Mouse (Mus musculus): ENCODE measurements around the gene Ikzf4.
"Not testable (repeated sequence)": the region's sequence is repeated elsewhere in the genome, so short reads cannot be mapped to it uniquely, and the experiment has no call there.

The Ikzf4 gene

DNA sequence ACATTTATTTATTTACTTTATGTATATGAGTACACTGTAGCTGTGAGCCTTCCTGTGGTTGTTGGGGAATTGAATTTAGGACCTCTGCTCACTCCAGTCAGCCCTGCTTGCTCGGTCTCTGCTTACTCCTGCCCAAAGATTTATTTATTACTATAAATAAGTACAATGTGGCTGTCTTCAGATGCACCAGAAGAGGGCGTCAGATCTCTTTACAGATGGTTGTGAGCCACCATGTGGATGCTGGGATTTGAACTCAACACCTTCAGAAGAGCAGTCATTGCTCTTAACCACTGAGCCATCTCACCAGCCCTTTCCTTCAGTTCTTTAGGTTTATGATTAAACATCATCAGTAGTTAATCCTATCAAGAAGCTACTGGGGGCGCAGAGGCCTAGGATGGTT, 30.9 kb downstream of the Ikzf4 start:
- in situ Hi-C loops (cut with MboI; ENCODE audit: low sequenced_read_pairs), result loop anchor here (5.0 kb wide), 1 partner anchor 57 kb away; the partner anchor contains the start of gene Suox

DNA sequence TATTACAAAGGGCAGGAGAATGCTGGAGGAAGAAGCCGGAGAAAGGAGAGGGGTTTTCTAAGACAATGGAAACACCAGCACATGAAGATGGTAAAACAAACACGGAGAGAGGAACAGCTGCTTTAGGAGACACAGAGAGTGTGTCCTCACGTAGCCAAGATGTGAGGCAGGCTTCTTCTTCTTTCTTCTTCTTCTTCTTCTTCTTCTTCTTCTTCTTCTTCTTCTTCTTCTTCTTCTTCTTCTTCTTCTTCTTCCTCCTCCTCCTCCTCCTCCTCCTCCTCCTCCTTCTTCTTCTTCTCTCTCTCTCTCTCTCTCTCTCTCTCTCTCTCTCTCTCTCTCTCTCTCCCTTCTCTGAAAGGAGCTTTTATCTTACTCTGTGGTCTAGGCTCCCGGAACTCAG, 32.0 kb downstream of the Ikzf4 start:
- in situ Hi-C loops (cut with MboI; ENCODE audit: low sequenced_read_pairs), result not testable (repeated sequence)

- in situ Hi-C loops (cut with MboI; ENCODE audit: low sequenced_read_pairs), result no loop called here
Measured at GRCm38 (mm10) chr10:128613154-128613440, 32.7 kb downstream of the Ikzf4 start.

DNA sequence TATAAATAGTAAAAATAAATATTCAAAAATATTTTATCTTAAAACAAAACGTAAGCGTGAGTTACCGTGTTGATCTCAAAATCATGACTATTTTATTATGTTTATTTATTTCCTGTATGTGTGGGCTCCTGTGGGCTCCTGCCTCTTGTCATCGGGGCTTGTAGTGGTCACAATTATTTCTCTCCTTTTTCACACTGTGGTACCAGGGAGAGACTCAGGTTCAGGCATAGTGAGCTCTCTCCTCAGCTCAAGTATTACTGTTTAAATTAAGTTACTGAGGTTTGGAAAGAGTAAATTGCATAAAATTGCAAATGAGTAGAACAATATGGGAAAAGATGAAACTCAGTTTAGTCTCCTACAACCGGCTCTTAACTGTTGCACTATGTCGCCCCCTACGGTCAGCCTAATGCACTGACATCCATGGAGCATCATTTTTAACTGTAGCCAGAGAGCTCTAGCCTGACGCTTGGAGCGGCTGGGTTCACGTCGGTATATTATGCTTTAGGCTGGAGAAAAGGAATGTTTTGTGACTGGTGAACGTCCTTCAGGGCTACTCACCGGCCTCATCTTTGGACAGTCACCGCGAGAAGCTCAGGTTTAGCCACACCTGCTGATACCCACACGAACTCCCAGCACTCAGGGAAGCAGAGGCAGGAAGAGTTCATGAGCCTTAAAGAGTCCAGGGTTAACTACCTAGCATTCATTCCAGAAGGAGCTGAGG, 33.2 kb downstream of the Ikzf4 start:
- in situ Hi-C loops (cut with MboI; ENCODE audit: low sequenced_read_pairs), result no loop called here

DNA sequence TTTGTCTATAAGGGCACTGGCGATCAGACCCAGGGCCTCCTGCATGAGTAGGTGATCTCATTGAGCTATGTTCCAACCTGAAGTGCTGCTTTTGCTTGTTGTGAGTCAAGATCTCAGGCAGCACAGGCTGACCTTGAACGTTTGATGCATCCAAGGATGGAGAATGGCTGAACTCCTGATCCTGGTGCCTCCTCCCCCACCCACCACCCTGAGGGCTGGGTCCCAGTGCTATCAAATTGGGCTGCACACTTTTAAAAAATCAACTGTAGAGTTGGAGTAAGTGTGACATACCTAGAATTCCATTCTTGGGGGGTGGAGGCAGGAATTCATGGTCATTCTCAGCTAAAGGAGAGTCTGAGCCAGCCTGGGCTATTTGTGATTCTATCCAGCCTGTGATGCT, 39.3 kb downstream of the Ikzf4 start:
- in situ Hi-C loops (cut with MboI; ENCODE audit: low sequenced_read_pairs), result no loop called here

GRCm38 (mm10) chr10:128602470-128603128, 43.2 kb downstream of the Ikzf4 start:
- in situ Hi-C loops (cut with MboI; ENCODE audit: low sequenced_read_pairs), result no loop called here

- in situ Hi-C loops (cut with MboI; ENCODE audit: low sequenced_read_pairs), result no loop called here
Measured at GRCm38 (mm10) chr10:128601499-128601898, 44.3 kb downstream of the Ikzf4 start.

DNA sequence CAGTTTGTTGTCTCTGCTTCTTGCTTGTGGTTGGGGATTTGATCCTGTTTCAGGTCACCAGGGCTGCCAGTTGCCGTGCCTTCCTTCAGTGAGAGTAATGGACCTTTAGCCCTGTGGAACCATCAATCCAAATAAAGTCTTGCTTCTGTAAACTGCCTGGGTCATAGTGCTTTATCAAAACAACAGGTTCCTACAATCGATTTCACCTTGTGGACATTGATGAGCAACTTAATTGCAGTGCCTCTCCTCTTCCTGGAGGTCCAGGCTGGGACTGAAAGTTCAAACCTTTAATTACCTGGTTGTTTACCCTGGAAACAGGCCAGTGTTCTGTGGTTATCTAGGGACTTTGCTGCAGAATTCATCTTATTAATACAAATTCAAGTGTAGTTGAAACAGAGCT, 47.3 kb downstream of the Ikzf4 start:
- in situ Hi-C loops (cut with MboI; ENCODE audit: low sequenced_read_pairs), result no loop called here

GRCm38 (mm10) chr10:128592797-128593196, 53.0 kb downstream of the Ikzf4 start:
- in situ Hi-C loops (cut with MboI; ENCODE audit: low sequenced_read_pairs), result no loop called here

GRCm38 (mm10) chr10:128591436-128591835, 54.4 kb downstream of the Ikzf4 start:
- in situ Hi-C loops (cut with MboI; ENCODE audit: low sequenced_read_pairs), result no loop called here

DNA sequence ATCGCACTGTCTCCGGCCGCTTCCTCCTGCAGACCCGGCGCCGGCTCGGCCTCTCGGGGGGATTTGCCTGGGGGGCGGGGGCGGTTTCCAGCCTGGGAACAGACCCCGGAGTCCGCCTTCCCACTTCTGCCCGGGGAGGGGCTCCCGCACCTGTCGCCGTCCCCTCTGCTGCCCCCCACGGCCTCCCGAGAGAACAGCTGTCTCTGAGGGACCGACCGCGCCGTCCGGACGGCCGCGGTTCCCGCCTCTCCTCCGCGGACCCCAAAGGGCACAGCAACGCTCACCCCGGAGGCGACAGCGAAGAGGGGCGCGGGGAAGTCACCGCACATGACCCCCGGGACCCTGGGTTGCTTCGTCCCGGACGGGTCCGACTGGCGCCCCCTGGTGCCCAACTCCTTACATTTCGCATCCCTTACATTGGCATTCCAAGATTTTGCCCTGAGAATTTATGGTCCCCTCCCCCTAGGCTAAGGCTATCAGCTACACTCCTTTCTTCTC, 55.5 kb downstream of the Ikzf4 start:
- in situ Hi-C loops (cut with MboI; ENCODE audit: low sequenced_read_pairs), result no loop called here

DNA sequence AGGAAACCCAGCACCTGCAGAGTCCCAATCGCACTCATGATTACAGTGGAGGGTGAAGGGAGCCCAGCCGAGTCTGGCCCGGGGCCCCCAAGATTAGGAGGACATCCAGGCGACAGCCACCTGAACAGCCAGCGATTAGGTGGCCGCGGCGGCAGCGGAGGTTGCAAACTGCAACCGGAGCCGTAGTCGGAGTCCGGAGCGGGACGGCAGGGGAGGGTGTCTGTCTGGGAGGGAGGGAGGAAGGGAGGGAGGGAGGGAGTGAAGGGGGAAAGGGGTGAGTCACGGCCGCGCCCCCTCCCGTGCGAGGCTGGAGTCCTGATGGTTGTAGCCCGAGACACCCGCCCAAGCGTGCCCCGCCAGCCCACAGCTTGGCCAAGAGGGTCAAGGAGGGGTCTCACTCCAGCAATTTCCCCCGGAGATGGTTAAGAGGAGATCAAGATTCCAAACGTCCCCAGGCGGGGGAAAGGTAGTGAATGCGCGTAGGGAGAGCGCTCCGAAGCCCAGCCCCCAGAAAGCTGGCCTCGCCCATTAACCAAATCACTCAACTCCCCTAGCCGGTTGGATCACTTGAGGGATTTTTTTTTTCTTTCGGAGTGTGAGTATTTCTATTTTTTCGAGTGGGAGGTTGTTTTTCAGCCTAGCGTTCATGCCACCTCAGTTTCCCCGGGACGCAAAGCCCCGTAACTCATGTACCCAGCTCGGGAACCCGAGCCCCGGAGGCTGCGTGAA, 56.2 kb downstream of the Ikzf4 start, which contains the start of gene Erbb3:
Erbb3 (minus strand) TSS at position 189 of the 729 bp plus-strand sequence.
- in situ Hi-C loops (cut with MboI; ENCODE audit: low sequenced_read_pairs), result no loop called here

DNA sequence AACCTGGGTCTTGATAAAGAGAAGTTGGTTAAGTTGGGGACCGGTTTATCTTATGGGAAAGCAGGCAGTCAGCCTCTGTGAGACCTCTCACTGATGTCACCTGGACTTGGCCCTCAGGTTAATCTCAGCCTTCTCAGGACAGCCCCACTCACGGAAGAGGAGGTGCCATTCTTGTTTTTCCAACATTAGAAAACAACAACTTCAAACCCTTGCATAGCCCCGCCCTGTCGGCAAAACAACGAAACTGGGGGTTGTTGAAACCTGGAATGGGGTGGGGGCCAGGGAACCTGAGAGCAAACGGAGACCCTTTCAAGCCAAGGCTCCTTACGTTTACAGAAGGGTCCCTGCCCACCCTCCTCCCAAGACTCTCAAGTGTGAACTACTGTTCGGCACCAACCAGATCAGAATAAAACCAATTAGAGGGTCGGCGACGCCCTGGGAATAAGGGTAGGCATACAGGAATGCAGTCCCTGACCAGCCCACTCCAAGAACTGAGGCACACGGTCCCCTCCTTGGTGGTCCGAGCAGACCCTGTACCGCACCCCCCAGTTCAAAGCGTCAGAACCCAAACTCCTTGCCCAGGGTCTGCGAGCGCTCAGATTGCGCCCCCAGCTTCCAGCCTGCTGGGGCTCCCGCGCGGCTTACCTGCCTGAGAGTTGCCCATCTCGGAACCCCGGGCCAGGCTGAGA, 56.9 kb downstream of the Ikzf4 start:
- in situ Hi-C loops (cut with MboI; ENCODE audit: low sequenced_read_pairs), result no loop called here

DNA sequence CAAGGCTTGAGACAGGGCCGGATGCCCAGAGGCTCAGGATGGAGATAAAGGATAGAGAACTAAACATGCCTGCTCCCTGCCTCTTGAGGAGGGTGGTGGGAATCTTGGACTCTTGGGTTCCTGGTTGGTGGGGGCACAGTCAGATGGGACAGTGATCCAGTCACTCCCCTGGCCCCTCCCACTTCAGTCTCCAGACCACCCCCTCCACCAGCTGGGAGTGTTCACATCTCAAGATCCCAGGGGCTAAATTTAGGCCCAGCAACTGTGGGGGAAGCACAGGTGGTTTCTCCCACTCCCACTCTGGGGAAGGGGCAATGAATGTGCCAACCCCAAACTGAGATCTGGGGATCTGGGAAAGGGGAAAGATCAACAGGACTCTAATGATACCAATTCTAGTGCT, 57.7 kb downstream of the Ikzf4 start:
- in situ Hi-C loops (cut with MboI; ENCODE audit: low sequenced_read_pairs), result no loop called here

GRCm38 (mm10) chr10:128587697-128588096, 58.1 kb downstream of the Ikzf4 start:
- in situ Hi-C loops (cut with MboI; ENCODE audit: low sequenced_read_pairs), result no loop called here

DNA sequence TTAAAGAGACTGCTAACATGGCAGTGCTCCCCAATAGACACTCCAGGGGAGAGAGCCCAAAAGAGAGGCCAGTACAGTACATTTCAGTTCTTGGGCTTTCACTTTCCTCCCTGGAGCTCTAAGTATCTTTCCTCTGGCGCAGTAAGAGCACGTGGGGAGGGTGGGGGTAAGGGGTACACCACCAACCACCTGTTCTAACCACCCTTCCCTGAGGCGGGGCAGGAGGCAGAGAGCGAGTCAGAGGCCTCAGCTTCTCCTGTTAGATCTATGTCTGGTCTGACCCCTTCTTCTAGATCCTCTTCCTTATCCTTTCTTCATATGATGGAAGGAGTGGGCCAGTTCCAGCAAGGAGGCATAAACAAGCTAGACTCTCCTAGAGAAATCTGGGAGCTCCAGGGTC, 58.7 kb downstream of the Ikzf4 start:
- in situ Hi-C loops (cut with MboI; ENCODE audit: low sequenced_read_pairs), result no loop called here

- in situ Hi-C loops (cut with MboI; ENCODE audit: low sequenced_read_pairs), result no loop called here
Measured at GRCm38 (mm10) chr10:128586546-128586945, 59.2 kb downstream of the Ikzf4 start.

GRCm38 (mm10) chr10:128584386-128584785, 61.4 kb downstream of the Ikzf4 start:
- in situ Hi-C loops (cut with MboI; ENCODE audit: low sequenced_read_pairs), result no loop called here

- in situ Hi-C loops (cut with MboI; ENCODE audit: low sequenced_read_pairs), result no loop called here
Measured at GRCm38 (mm10) chr10:128583644-128584043, 62.1 kb downstream of the Ikzf4 start.

All from CH12F3 (cell line).